Mouse (Mus musculus) testis, adult 2 months (tissue): ENCODE measurements at regions not wholly inside any gene's neighbourhood (a gene's known extent, or its start where the extent isn't known, plus 50 kb on each side); places are given as distances from the start of the nearest gene placed in this dataset.

Experiments used
- CTCF ChIP-seq: fragments of 200-500 bp; IDR thresholded peaks from 2 replicates; pipeline ENCODE4 v1.5.1; 2012; ENCODE audit warnings: low read depth, mild to moderate bottlenecking, inconsistent platforms, low read length, moderate library complexity; ENCODE audit not compliant: control insufficient read depth, insufficient read depth, insufficient replicate concordance
- POLR2A ChIP-seq: fragments of 200-500 bp; IDR thresholded peaks from 2 replicates; pipeline ENCODE4 v1.6.1; 2012; ENCODE audit warnings: low read depth, mild to moderate bottlenecking, inconsistent platforms, low read length, moderate library complexity; ENCODE audit not compliant: control insufficient read depth

- TF ChIP-seq CTCF (no peak), POLR2A (no peak)
Observed at GRCm38 (mm10) chr3:149423491-149423890, 433.1 kb upstream of the Adgrl2 start.
